Mouse (Mus musculus): ENCODE data around the gene Foxp1.

The Foxp1 gene

DNA sequence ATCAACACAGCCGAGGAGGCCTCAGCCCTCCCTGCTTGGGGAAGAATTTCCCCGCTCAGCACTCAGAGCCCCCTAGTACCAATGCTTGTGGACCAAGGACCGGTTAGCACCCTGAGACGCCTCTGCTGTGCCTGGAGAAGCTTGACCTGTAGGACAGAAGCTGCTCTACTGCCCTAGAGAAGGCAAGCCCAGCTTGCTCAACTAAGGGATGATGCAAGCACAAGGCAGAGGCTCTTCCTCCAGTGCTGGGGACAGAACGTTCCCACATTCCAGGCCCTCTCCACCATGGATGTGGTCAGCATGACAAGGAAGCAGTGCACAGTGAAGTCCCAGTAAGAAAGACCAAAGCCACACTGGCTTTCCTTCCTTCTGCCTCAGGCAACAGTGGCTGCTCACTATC lies 347.1 kb downstream of the Foxp1 start:
- no peak for DNase-seq (ENCODE audit: low spot score)

DNA sequence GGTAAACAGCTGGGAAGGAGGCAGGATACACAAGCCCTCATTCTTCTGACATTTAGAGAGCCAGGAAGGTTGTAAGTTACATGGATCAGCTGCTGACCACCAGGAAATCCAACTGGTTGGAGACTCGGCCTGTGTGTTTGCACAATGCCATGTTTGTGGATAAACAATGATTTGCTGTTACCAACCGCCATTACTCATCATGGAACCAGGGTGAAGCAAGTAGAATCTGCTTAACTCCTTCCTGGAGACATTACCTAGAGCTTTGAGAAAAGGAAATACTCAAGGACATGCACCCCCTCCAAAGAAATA lies 348.7 kb downstream of the Foxp1 start:
- no peak for DNase-seq (ENCODE audit: low spot score)

DNA sequence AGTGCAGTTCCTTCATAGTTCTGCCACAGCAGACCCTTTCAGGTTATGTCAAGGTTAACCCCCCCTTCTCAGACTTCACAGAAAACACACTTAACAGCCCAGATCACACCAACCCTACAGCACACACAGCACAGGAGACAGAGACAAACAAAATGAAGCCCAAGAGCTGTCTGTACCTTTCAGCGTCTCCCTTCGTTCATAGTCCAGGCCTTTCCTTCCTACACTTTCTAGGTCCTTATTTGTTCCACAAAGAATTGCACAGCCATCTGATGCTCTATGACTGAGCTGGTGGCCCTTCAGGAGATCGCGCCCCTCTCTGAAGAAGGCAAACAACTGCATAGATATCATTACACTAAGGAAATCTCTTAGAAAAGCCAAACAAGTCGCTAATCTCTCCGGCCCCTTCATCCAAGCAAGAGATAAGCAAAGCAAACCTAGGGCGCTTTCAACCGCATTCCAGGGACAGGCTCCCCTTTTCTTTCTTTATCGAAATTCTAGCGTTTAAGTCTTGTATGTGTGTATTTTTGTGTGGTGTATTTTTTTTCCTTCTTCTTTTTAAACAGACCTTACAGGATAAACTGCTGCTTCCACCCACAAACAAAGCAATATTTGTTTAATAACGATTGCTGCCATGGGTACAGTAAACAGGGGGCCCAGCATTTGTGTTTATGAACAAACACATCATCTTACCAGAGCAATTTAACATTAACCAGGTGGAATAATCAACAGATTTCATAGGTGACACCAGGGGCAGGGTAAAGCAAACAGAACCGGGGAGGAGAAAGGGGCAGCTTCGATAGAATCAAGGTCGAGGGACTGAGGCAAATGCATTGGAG lies 349.2 kb downstream of the Foxp1 start:
- DNase-seq (ENCODE audit: low spot score): no peak

DNA sequence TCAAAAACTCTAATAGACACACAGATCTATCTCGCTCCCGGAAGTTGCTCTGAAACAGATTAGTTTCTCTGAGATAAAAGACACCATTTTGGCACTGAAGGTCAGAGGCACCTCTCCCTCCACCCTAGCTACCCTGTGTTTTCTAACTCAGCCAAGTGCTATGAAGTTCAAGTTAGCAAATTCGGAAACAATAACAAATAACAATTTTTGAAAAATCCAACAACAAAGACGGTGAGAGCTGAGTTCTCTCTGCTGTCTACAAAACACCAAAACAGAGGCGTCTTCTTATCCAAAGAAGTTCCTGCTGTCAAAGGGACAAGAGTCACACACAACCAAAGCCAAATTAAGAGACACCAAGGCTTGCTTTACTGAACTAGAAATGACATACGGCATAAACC lies 349.9 kb downstream of the Foxp1 start:
- no peak for DNase-seq (ENCODE audit: low spot score)

DNA sequence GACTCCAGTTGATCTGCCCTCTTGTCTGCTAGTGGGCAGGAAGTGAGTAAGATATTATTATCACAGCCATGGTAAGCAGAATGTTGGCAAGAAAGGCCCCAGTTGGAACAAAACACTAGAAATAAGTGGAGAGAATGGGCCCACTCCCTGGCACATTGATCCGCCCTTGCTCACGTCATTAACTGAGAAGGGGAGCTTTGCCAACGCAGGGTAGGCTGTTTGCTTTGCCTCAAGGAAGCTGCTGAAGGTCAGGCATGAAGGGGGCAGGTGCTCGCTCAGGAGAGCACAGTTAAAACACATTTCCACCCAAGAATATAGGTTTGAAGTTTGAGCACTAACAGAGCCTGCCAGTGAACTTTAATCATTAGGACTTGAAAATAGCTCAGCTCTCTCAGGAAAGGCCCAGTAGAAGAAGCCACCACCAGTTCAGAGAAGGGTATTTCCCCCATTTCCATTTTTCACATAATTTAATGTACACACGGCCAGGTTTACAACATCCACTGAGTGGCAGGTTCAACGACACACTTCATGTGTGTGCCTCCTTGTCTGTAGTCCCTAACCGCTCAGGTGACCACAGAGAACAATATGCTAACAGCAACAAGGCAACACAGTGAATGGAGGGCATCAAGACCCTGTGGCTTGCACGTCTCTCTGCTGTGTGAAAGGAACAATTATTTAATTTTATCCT lies 350.5 kb downstream of the Foxp1 start:
- no peak for DNase-seq (ENCODE audit: low spot score)

DNA sequence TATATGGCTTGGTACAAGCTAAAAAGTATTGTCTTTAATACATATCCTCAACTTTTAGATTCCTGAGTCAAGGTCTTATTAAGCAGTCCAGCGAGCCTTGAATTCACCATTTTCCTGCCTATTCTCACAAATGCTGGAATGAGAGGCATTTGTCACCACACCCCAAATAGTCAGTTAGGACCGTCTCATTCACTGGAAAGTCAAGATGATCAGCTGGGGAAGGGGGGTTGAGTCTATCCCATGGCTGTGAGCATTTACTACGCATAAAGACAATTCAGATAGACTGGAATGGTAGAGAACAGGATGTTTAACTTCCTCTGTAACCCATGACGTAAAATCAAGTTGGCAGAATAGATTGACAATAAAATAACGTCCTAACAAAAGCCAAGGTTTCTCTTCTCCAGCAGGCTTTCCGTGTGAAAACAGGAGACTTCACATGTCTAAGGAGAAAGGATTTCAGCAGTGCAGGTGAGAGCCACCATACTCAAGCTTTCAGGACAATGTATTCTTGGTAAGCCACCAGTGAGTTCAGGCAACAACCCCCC lies 351.2 kb downstream of the Foxp1 start:
- no peak for DNase-seq (ENCODE audit: low spot score)

DNA sequence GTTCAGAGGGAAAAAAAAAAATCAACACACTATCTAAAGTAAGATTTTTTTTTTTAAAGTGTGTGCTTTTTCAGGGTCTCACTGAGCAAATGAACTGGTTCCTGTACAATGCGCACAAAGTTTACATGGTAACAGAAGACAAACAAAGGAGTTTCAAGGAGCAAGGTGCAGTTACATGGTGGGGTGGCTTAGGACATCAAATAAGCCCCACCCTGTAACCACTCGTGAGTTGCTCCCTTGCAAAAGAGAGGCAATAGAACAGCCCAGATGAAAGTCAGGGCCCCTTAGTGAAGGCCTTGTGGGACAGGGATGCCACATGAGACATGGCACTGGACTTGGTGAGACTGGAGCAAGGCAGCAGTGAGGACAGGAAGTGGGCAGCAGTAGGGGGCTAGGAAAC lies 353.8 kb downstream of the Foxp1 start:
- no peak for DNase-seq (ENCODE audit: low spot score)

DNA sequence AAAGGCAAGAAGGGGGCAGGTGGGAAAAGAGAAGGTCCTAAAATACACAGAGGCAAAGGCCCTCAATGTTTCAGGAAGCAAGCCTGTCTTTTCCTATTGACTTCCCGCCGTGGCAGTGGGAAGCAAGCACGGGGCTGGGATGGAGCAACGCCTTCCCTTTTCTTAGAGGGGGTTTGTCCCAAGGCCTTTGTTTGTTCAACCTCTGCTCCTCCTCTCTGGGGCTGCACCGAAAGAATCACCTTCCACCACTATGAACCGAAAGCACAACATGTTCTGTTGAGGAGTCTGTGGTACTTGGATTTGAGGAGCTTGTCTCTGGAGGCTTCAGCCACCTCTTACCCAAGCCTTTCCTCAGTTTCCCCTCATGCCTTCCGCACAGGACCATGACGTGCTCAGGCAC lies 355.5 kb downstream of the Foxp1 start:
- DNase-seq (ENCODE audit: low spot score): no peak

DNA sequence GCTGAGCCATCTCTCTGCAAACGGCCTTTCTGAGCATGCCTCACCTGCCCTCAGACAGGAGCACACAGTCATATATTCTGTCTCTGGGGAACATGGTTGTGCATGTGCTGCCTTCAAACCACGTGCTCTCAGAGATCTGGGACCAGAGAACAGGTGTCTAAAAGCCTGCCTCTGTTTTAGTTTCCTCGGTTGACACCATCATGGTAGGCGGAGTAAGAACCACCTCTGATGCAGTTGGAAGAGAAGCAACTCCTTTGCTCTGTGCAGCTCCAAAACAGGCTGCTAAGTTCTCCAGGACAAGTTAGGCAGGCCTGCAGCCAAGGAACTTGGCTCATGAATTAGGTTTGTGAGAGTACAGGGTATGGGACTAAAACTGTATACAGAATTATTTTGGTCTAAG lies 356.4 kb downstream of the Foxp1 start:
- no peak for DNase-seq (ENCODE audit: low spot score)

DNA sequence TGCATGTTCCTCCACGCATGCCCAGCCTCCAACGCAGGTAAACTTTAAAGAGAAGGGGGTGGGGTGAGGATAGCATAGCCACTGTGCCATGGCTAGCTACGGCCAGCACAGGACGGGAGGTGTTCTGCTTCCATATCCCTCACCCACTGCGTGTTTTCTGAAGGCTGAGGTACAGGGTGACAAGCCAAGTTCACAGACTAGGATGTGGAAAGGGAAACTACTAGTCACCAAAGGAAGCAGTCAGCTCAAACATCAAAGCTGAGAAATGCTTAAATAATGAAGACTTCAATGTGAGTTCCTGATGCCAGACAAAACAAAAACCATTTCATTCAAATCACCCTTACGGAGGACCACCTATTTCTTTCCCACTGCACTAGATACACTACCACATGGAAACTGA lies 357.8 kb downstream of the Foxp1 start:
- DNase-seq (ENCODE audit: low spot score): no peak

DNA sequence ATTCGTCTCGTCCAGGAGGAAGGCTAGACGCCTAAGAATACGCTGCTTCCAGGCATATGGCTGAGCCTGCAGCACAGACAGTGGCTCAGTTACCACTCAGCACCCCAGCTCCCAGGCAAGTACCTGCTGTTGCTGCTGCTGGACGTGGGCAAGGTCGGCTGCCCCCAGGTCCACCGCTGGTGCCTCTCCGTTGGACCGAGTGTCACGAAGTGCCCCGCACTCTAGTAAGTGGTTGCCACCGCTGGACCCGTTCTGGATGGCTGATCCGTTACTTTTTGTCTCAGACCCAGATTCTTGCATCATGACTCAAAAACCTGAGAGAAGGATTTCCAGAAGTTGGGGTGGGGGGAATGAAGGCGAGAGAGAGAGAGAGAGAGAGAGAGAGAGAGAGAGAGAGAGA lies 359.8 kb downstream of the Foxp1 start:
- DNase-seq (ENCODE audit: low spot score): no peak

DNA sequence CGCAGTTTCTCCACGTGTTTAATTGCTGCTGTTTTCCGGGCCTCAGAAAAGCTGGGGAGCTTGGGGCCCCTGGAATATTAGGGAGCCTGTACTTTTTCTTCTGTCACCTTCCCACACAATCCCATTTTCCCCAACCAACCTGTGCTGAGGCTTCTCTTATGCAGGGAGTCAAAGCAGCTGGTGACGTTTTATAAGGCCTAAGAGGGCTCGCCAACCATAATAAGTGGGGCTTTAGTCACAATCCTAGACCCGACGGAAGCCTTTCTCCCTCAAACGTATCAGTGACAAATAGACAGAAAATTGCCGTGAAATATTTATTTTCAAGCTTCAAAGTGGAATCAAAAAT lies 362.2 kb downstream of the Foxp1 start:
- no peak for DNase-seq (ENCODE audit: low spot score)

DNA sequence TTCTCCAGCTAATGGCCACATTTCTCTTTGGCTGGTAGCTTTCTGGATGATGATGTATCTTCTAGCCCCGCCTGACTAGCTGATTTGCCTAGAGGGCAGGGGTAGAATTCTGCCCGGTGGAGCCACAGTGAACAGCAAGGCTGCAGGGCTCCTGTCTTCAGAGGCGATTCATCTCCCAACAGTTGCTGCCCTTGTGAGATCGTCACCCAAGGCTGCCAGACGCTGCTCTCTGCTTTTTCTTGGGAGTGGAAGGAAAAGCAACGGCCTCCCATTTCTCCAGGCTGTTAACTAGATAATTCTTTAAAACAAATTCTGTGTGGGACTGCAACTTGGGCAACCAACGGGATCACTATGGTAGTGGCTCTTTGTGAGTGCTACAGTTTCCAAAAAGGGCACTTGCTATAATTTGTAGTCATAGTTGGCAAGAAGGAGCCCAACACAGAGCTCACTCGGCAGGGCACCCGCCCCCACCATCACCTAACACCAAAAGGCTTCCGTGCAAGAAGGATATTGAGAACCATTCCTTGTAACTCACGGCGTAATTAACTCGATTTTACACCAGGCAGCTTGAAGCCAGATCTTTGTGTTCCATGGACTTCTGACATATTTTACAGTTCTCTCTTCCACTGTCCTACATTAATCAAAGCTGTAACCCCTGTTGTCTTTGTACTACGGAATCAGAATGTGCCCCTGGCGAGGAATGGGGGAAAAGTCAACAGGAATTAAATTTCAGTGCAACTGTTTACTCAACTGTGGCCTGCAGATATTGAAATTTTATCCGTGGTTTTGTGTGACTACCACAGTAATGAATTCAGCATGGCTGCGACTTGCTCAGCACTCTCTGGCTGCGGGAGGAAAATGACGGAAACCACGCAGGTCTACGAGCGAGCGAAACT lies 362.8 kb downstream of the Foxp1 start:
- no peak for DNase-seq (ENCODE audit: low spot score)

DNA sequence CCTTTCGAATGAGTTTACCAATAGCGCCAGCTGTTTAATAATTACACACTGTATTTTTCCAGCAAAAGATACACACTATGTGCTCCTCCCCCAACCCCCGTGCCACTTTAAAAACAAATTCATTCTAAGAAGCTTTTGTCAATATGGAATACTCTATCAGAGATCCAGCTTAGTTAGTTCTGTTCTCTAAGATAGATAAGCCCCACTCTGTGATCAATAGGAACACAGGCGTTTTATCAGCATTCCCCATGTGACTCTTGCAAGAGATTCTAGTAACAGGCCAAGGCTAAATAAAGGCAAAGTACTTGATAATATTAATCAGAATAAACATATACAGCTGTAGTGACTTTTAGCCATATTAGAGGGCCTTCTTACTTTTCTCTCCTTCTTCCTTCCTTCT lies 368.8 kb downstream of the Foxp1 start:
- no peak for DNase-seq (ENCODE audit: low spot score)

DNA sequence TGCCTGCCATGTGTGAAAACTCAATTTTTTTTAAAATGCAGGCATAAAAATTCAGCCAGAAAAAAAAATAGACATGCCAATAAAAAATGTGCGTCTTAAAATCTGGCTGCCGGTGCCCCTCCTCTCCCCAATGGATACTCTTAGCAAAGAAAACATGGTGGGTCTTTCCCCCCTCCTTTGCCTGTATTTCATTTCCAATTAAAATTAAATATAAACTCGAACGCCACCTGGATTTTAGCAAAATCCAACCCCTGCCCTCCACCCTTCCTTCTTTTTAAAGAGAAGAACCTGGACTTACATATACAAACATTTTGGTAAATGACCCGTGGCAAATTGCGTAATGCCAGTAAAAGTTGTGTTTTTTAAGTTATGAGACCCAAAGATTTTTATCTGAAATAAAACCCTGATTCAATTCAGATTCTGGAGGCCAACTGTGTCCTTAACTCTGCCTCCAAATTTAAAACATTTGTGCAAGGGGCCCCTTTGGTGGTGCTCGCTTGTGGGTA lies 376.1 kb downstream of the Foxp1 start:
- DNase-seq (ENCODE audit: low spot score): no peak

DNA sequence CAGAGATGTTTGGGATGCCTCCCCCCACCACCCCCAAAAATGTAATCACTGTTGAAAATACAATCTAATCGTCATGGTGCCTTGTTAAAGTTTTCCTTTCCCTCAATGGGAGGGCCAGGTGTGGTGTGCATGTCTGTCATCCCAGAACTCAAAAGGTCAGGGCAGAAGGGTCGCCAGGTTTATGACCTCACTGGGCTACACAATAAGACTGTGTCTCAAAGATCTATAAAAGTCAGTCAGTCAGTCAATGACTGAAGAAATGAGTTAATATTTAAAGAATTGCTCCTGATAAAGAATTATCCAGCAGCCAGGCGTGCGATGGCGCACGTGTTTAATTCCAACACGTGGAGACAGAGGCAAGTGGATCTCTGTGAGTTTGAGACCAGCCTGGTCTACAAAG lies 377.5 kb downstream of the Foxp1 start:
- DNase-seq (ENCODE audit: low spot score): no peak

DNA sequence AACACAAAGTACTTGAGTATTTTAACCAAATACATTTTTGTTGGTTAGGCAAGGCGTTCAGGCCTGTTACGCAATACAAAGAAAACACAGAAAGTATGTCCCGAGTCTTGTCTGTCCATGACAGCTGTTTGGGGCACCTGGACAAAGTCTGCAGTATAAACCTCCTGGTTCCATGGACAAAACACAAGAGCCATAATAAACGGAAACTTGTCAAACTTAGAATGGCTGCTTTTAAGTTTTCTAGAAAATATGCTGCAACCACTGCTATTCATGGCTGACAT lies 378.8 kb downstream of the Foxp1 start:
- no peak for DNase-seq (ENCODE audit: low spot score)

DNA sequence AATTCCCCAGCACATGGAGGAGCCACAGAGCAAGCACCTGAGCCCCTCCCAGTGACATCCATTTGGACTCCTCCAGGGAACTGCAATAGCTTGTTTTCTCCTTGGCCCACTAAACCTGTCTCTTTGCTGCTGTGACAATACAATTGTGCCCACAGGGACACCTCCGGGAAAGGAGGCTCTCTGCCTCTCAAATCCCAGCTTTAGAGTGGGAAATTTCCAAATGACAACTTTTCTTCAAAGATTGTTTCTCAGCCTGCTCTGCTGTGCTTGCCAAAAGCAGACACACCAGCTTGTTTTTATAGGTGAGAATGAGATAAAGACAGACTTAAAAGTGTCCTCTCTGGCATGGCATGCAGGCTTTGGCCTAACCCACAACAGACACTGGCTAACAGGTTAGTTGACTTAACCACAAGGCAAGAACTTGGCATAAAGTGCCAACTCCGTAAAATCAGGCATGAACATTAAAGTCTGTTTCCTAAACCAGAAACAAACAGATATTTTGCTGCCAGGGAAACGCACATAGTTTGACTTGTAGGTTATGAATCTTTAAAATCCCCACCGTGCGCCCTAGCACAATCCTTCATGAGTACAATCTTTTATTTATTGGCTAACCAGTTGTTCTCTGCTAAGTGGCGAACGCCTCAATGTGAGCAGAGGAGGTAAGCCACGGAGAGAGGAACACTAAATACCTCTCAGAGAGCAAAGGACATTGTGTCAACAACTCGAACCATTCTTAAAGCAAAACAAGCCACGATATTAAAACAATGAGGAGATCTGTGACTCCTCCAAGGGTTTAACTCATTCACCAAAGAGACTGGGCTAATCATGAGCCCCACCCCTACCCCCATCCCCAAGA lies 379.4 kb downstream of the Foxp1 start:
- no peak for DNase-seq (ENCODE audit: low spot score)

DNA sequence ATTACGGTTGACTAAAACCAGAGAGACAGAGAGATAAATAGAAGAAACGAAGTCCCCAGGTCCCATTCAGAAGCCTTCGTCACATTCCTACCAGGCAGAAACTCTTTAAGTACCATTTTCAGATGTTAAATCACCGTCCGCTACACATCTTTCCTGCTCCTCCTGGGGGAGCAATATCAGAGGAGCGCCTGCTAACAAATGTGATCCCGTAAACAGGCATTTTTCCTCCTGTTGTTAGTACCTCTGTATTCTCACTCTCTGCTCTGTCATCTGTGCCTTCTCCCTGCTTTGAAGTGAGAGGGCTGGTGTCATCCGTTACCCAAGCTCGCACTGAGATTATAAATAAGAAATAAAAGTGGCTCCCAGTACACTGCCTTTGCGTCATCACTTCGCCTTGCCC lies 384.5 kb downstream of the Foxp1 start:
- no peak for DNase-seq (ENCODE audit: low spot score)

DNA sequence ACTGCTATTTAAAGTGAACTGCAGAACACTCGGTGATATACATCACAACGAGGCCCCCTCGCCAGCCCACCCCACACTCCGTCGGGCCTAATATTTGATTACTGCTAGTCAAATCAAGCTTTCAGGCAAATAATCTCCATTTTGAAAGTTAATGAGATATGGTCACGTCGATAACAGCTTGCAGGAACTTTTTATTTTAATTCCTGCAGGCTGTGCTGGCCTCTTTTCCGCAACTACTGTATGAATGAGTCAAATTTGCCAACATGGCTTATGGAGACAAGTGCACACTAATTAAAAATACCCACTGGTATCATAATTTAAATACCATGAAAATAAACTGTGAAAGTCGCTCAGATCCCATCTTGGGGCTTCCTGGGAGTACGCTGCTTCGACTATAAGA lies 385.4 kb downstream of the Foxp1 start:
- no peak for DNase-seq (ENCODE audit: low spot score)

DNA sequence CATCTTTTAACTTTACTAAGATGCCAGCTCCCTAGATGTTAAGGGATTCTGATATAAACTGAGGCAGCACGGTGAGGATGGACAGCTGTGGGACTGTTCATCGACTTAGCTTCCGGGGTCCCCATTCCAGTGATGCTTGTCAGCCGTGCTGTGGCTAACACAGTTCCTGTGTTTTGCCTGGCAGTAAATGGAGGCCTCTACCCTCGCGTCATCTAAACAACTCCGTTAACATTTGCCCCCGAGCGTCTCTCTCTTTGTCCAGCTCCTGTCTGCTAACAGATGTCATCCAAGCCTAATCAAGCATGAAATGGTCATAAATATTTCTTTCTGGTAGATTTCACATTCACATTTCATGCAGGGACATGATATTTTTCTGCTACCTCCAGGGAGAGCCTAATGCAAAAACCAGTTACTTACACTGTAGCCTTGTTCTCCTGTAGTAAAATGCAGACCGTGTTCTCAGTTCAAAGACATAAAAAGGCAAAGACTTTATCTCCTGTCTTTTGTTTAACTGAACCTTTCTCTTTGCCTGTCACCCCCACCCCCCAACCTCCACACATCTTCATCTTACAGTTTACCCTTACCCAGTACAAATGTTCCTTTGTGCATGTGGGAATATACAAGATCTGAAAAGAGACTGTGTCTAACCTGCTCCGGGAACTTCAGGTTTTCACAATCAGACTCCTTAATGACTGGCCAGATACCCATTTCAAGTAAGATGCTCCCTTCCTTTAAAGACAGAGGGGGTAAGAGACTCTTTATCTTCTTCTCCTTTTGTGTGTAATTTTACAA lies 386.4 kb downstream of the Foxp1 start:
- no peak for DNase-seq (ENCODE audit: low spot score)

Data from layer of hippocampus, adult 11-12 months (tissue).